Mouse (Mus musculus) hindbrain, embryonic 11.5 days (tissue): Measurements from ENCODE around the gene H2-D1. TPM values are rescaled to one million over a fixed set of nuclear protein-coding genes. Genes with fewer than 3 reads are reported as not detected.
"Not testable (repeated sequence)": the region's sequence is repeated elsewhere in the genome, so short reads cannot be mapped to it uniquely, and the experiment has no call there.

Source experiments
- ATAC-seq: fragments of 200-750 bp; cut with Nextera tagmentation; 2 replicates; pipeline ENCODE4 v1.8.0; 2017; ENCODE audit warnings: mild to moderate bottlenecking, moderate TSS enrichment, moderate library complexity; ENCODE audit not compliant: low FRiP score
- DNase-seq: peaks from one replicate; pipeline ENCODE4 v3.0.0-alpha.2; 2015; ENCODE audit warnings: low spot score
- H3K27ac ChIP-seq: fragments of 300-500 bp; sonication (generic); 2 replicates; pipeline ENCODE4 v1.5.1; 2014; ENCODE audit warnings: mild to moderate bottlenecking, low read depth, low read length
- H3K27me3 ChIP-seq: fragments of 300-500 bp; sonication (generic); 2 replicates; pipeline ENCODE4 v1.6.1; 2014; ENCODE audit warnings: mild to moderate bottlenecking, low read length, moderate library complexity, mixed read lengths; ENCODE audit not compliant: control insufficient read depth, insufficient read depth
- H3K36me3 ChIP-seq: fragments of 300-500 bp; sonication (generic); 2 replicates; pipeline ENCODE4 v1.6.1; 2014; ENCODE audit warnings: mild to moderate bottlenecking, low read length, moderate library complexity, mixed read lengths; ENCODE audit not compliant: control insufficient read depth, insufficient read depth
- H3K4me1 ChIP-seq: fragments of 300-500 bp; sonication (generic); replicated peaks from 2 replicates; pipeline ENCODE4 v1.6.1; 2014; ENCODE audit warnings: low read length, mixed read lengths; ENCODE audit not compliant: control insufficient read depth, insufficient read depth
- H3K4me2 ChIP-seq: fragments of 300-500 bp; sonication (generic); replicated peaks from 2 replicates; pipeline ENCODE4 v1.6.1; 2014; ENCODE audit warnings: mild to moderate bottlenecking, low read depth, low read length
- H3K4me3 ChIP-seq: fragments of 300-500 bp; sonication (generic); 2 replicates; pipeline ENCODE4 v1.5.1; 2014; ENCODE audit warnings: low read depth, low read length
- H3K9ac ChIP-seq: fragments of 300-500 bp; sonication (generic); 2 replicates; pipeline ENCODE4 v1.6.1; 2014; ENCODE audit warnings: low read depth, low read length
- H3K9me3 ChIP-seq: fragments of 300-500 bp; sonication (generic); 2 replicates; pipeline ENCODE4 v1.6.1; 2016; ENCODE audit warnings: low read length; ENCODE audit not compliant: control insufficient read depth
- WGBS: fragments of 180-500 bp; shearing (Covaris S2); extraction: QIAGEN DNeasy Blood & Tissue Kit; methylation state at CpG from one replicate; pipeline ENCODE4 v1.1.7; 2014; 5-methylcytosine and 5-hydroxymethylcytosine counted together
- polyA plus RNA-seq: library from polyadenylated mRNA; unstranded; fragments of >200 nt; fragmentation: Nextera tagmentation; extraction: Ambion mirVana; gene quantifications from 2 replicates; pipeline ENCODE4 v1.2.1, GENCODE M21; 2014

Gene H2-D1
- polyA plus RNA-seq, 1 experiment from 2014 or later = 43.2 TPM

GRCm38 (mm10) chr17:35303271-35303670 is 40.7 kb downstream of the H2-D1 start:
- H3K4me2 ChIP-seq = no peak overlapping the region
- H3K27ac ChIP-seq = no peak overlapping the region
- ATAC-seq = no peak
- H3K27me3 ChIP-seq = no peaks in the 10 kb centered on the region; the same call in 1 of the 2 replicates
- H3K36me3 ChIP-seq = no peaks in the 10 kb centered on the region
- H3K4me1 ChIP-seq = no peaks in the 10 kb centered on the region
- DNase-seq = no peak
- no peak overlapping the region for H3K4me3 ChIP-seq
- H3K9ac ChIP-seq = no peak overlapping the region
- H3K9me3 ChIP-seq = no peaks in the 10 kb centered on the region
- WGBS = 83% methylated on average over 2 of the region's 2 CpGs

DNA sequence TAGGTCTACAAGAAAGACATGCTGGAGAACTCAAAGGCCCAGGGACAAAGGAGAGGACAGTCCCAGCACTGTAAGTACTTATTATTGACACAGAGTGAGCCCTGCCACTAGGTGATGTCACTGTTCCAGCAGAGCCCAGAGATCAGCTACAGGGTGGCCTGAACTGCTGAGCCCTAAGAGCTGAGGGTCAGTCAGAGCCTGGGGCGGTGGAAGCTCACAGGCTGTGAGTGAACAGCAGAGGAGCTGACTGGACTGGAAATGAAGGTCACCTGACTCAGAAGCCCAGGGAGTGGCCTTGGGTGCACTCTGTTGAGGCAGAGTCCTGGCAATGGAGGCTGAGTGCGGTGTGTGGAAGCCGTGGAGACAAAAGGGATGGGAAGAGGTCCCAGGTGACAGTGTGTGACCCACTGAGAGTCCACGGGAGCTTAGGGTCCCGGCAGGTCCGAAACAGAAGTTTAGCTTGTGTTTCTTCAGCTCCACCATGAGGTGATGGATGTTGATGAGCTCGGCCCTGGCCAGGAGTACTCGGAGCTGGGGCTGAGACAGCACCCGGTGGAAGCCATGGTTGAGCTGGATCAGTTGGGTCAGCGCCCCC is 41.3 kb downstream of the H2-D1 start:
- Histone ChIP-seq H3K27me3 (no peaks in the 10 kb centered on the region; the same call in 1 of the 2 replicates), H3K9me3 (no peaks in the 10 kb centered on the region), H3K4me1 (no peaks in the 10 kb centered on the region), H3K36me3 (no peaks in the 10 kb centered on the region), H3K27ac (no peak overlapping the region), H3K4me2 (no peak overlapping the region), H3K9ac (no peak overlapping the region), H3K4me3 (no peak overlapping the region)
- WGBS = 86% methylated on average over 10 of the region's 10 CpGs
- no peak for DNase-seq
- ATAC-seq = no peak

DNA sequence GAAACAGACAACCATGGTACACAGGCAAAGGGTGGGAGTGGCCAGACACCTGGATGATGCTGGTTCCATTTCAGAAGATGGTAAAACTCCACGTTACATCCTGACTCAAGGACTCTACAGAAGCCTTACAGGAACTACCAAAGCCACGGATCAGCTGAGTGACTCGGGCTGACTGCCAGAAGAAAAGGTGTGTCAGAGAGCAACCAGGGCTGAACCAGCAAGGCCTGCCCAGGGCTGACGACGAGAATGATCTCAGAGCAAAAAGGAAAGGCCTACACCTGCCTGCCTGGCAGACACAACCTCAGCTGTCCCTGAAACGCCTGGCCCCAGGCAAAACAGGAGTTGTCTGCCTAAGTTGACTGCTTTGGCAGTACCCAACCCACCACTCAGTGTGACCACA is 41.9 kb downstream of the H2-D1 start:
- H3K4me3 ChIP-seq = no peak overlapping the region
- H3K4me2 ChIP-seq = no peak overlapping the region
- ATAC-seq (no peak), DNase-seq (no peak)
- WGBS = 73% methylated on average over 6 of the region's 6 CpGs
- no peaks in the 10 kb centered on the region for H3K36me3 ChIP-seq
- no peaks in the 10 kb centered on the region for H3K4me1 ChIP-seq
- H3K9me3 ChIP-seq = no peaks in the 10 kb centered on the region
- no peak overlapping the region for H3K27ac ChIP-seq
- H3K27me3 ChIP-seq = no peaks in the 10 kb centered on the region; the same call in 1 of the 2 replicates
- H3K9ac ChIP-seq = no peak overlapping the region

DNA sequence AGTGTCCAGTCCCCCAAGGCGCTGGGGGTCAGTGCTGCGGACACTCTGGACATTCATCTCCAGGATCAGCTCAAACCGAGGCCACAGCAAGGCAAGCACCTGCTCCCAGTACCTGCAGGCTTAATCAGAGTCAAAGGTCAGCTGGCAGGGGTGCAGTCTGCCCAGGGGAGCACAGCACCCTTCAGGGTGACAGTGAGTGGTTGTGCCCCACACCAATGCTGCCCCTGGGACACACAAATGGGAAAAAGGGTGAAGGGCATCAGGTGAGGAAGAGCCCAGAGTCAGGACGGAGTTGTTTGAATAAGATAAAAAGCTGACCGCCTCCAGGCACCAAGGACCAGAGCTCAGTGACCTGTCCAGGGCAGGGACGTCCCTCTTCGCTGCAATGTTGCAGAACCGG is 42.4 kb downstream of the H2-D1 start:
- not testable (repeated sequence) for DNase-seq, H3K9ac ChIP-seq, H3K4me3 ChIP-seq, H3K27ac ChIP-seq, H3K9me3 ChIP-seq, H3K27me3 ChIP-seq, H3K4me2 ChIP-seq, H3K4me1 ChIP-seq, H3K36me3 ChIP-seq, ATAC-seq
- WGBS = 88% methylated on average over 8 of the region's 8 CpGs

Other genes with a start within 250 kb of the H2-D1 start
- gene Vwa7, start 246.2 kb upstream of the H2-D1 start, polyA plus RNA-seq = 0.10 and 0.36 TPM in 2 replicates
- gene Sapcd1, start 234.7 kb upstream of the H2-D1 start, polyA plus RNA-seq = 3.0 and 4.0 TPM in 2 replicates
- gene Msh5, start 216.0 kb upstream of the H2-D1 start, polyA plus RNA-seq = 3.1 and 4.2 TPM in 2 replicates
- 45.6 and 85.1 TPM in 2 replicates for gene Clic1, start 212.8 kb upstream of the H2-D1 start, polyA plus RNA-seq
- 614 and 636 TPM in 2 replicates for gene Ddah2, start 203.7 kb upstream of the H2-D1 start, polyA plus RNA-seq
- gene Ly6g6c, start 197.3 kb upstream of the H2-D1 start, polyA plus RNA-seq = 0.19 TPM in 1 of 2 replicates, not detected in the other
- gene Mpig6b, start 196.5 kb upstream of the H2-D1 start, polyA plus RNA-seq = 0.66 and 1.1 TPM in 2 replicates
- gene Ly6g6e, start 185.8 kb upstream of the H2-D1 start, polyA plus RNA-seq = 0.42 and 0.50 TPM in 2 replicates
- 1.0 and 2.7 TPM in 2 replicates for gene Ly6g6d, start 184.7 kb upstream of the H2-D1 start, polyA plus RNA-seq
- 0.29 and 0.52 TPM in 2 replicates for gene Ly6g6f, start 177.1 kb upstream of the H2-D1 start, polyA plus RNA-seq
- gene Abhd16a, start 173.5 kb upstream of the H2-D1 start, polyA plus RNA-seq = 40.2 and 45.1 TPM in 2 replicates
- not detected in 2 replicates for gene Ly6g5c, start 154.5 kb upstream of the H2-D1 start, polyA plus RNA-seq
- gene Ly6g5b, start 147.3 kb upstream of the H2-D1 start, polyA plus RNA-seq = 0.89 and 0.96 TPM in 2 replicates
- 22.5 and 29.7 TPM in 2 replicates for gene Gpank1, start 141.3 kb upstream of the H2-D1 start, polyA plus RNA-seq
- gene Csnk2b, start 140.7 kb upstream of the H2-D1 start, polyA plus RNA-seq = 299 and 310 TPM in 2 replicates
- 8.4 and 9.2 TPM in 2 replicates for gene D17H6S53E, start 136.4 kb upstream of the H2-D1 start, polyA plus RNA-seq
- gene Apom, start 130.7 kb upstream of the H2-D1 start, polyA plus RNA-seq = 0.34 and 0.49 TPM in 2 replicates
- gene Bag6, start 127.6 kb upstream of the H2-D1 start, polyA plus RNA-seq = 105 and 117 TPM in 2 replicates
- 167 and 205 TPM in 2 replicates for gene Prrc2a, start 97.8 kb upstream of the H2-D1 start, polyA plus RNA-seq
- 6.1 and 8.4 TPM in 2 replicates for gene Aif1, start 86.7 kb upstream of the H2-D1 start, polyA plus RNA-seq
- 5.6 and 9.8 TPM in 2 replicates for gene Lst1, start 74.3 kb upstream of the H2-D1 start, polyA plus RNA-seq
- gene Ltb, start 68.3 kb upstream of the H2-D1 start, polyA plus RNA-seq = 0.22 and 0.32 TPM in 2 replicates
- gene Tnf, start 60.7 kb upstream of the H2-D1 start, polyA plus RNA-seq = not detected in 2 replicates
- not detected in 2 replicates for gene Lta, start 57.4 kb upstream of the H2-D1 start, polyA plus RNA-seq
- gene Gm16181, start 41.9 kb upstream of the H2-D1 start, polyA plus RNA-seq = 0.36 and 0.43 TPM in 2 replicates
- gene Atp6v1g2, start 29.1 kb upstream of the H2-D1 start, polyA plus RNA-seq = 14.7 and 16.8 TPM in 2 replicates
- gene Nfkbil1, start 26.9 kb upstream of the H2-D1 start, polyA plus RNA-seq = 2.3 and 3.7 TPM in 2 replicates
- gene Ddx39b, start 21.0 kb upstream of the H2-D1 start, polyA plus RNA-seq = 633 and 640 TPM in 2 replicates
- gene H2-Q1, start 57.7 kb downstream of the H2-D1 start, polyA plus RNA-seq = not detected in 2 replicates
- gene H2-Q2, start 79.5 kb downstream of the H2-D1 start, polyA plus RNA-seq = 0.52 and 0.53 TPM in 2 replicates
- gene H2-Q4, start 116.9 kb downstream of the H2-D1 start, polyA plus RNA-seq = 1.5 and 2.4 TPM in 2 replicates
- gene H2-Q6, start 162.1 kb downstream of the H2-D1 start, polyA plus RNA-seq = 0.46 and 0.60 TPM in 2 replicates
- 7.0 and 8.7 TPM in 2 replicates for gene H2-Q7, start 176.4 kb downstream of the H2-D1 start, polyA plus RNA-seq
- gene H2-Q10, start 207.4 kb downstream of the H2-D1 start, polyA plus RNA-seq = 0.15 TPM in 1 of 2 replicates, not detected in the other
- gene Pou5f1, start 243.3 kb downstream of the H2-D1 start, polyA plus RNA-seq = not detected in 2 replicates